Comparison of ENCODE assay signal across 9 mouse cellular contexts in genomic region chr3:127123376-127123775, GRCm38 (mm10).
DNase-seq lines count a peak whose midpoint lies in the region; ATAC-seq lines count a peak whose summit lies in the region.
"Had no signal": no experiment of that assay in that cellular context is flagged by ENCODE, and none has a peak within 500 bp of the region (broad histone marks: within the 10 kb centered on the region; RNA-seq: fewer than 3 reads in every experiment).

No protein-coding gene starts in this region.

- no peaks in the 10 kb centered on the region for H3K27me3 ChIP-seq in midbrain, embryonic 10.5 days (ENCODE audit: low read depth, poor library complexity, severe bottlenecking)
- H3K27me3 ChIP-seq in midbrain, embryonic 16.5 days (ENCODE audit: control insufficient read depth, insufficient read depth, low read depth, low read length), result no peaks in the 10 kb centered on the region
- no peaks in the 10 kb centered on the region for H3K27me3 ChIP-seq in heart, embryonic 13.5 days (replicated peaks)
- no peaks in the 10 kb centered on the region for H3K27me3 ChIP-seq in stomach, embryonic 16.5 days (ENCODE audit: control insufficient read depth, insufficient read depth, low read length)

- no peak overlapping the region for H3K9ac ChIP-seq in midbrain, embryonic 16.5 days (ENCODE audit: low read depth, low read length)
- peak overlapping the region; percentile 81 for H3K9ac ChIP-seq in heart, embryonic 13.5 days
- peak overlapping the region; percentile 48; the same call in 1 of the 2 replicates for H3K9ac ChIP-seq in stomach, embryonic 16.5 days (ENCODE audit: low read length)

- ATAC-seq in midbrain, embryonic 16.5 days, result no peak
- no peak for ATAC-seq in heart, embryonic 13.5 days (ENCODE audit: extremely low read depth, insufficient number of reproducible peaks, low FRiP score, low TSS enrichment)
- ATAC-seq in stomach, embryonic 16.5 days (ENCODE audit: insufficient read depth, low FRiP score), result peak; percentile 39; the same call in 1 of the 2 replicates

- H3K4me2 ChIP-seq in midbrain, embryonic 16.5 days (ENCODE audit: low read length), result no peak overlapping the region
- H3K4me2 ChIP-seq in heart, embryonic 13.5 days, result peak overlapping the region; percentile 72
- H3K4me2 ChIP-seq in stomach, embryonic 16.5 days (ENCODE audit: low read depth, low read length), result peak overlapping the region; percentile 35

- H3K27ac ChIP-seq in midbrain, embryonic 10.5 days (replicated peaks), result no peak overlapping the region
- H3K27ac ChIP-seq in midbrain, embryonic 16.5 days (ENCODE audit: low read length), result no peak overlapping the region
- H3K27ac ChIP-seq in heart, embryonic 13.5 days (replicated peaks), result peak overlapping the region; percentile 95
- H3K27ac ChIP-seq in stomach, embryonic 16.5 days (ENCODE audit: low read length), result no peak overlapping the region; the same call in 1 of the 2 replicates

- no peaks in the 10 kb centered on the region for H3K36me3 ChIP-seq in midbrain, embryonic 10.5 days
- no peaks in the 10 kb centered on the region for H3K36me3 ChIP-seq in midbrain, embryonic 16.5 days (ENCODE audit: control insufficient read depth, insufficient read depth, low read length)
- no peaks in the 10 kb centered on the region for H3K36me3 ChIP-seq in heart, embryonic 13.5 days
- H3K36me3 ChIP-seq in stomach, embryonic 16.5 days (ENCODE audit: control insufficient read depth, insufficient read depth, low read length), result no peaks in the 10 kb centered on the region

- DNase-seq in midbrain, embryonic 10.5 days (ENCODE audit: low spot score), result peak; percentile 12
- peak; percentile 19 to 32 for DNase-seq in kidney, postnatal 4 days
- no peak for DNase-seq in thymus, postnatal 36 days
- no peak for DNase-seq in c-Kit-positive CD71-positive TER-119-positive erythroid progenitor cells, embryonic 14.5 days (ENCODE audit: low spot score)
- no peak for DNase-seq in layer of hippocampus, postnatal 36 days

- peaks cover 21% of the 10 kb centered on the region for H3K4me1 ChIP-seq in midbrain, embryonic 10.5 days
- H3K4me1 ChIP-seq in midbrain, embryonic 16.5 days (ENCODE audit: control insufficient read depth, insufficient read depth, low read length), result peaks cover 15% of the 10 kb centered on the region
- H3K4me1 ChIP-seq in heart, embryonic 13.5 days, result peaks cover 31% of the 10 kb centered on the region
- peaks cover 17% of the 10 kb centered on the region for H3K4me1 ChIP-seq in stomach, embryonic 16.5 days (ENCODE audit: control insufficient read depth, insufficient read depth, low read length)

- H3K4me3 ChIP-seq in midbrain, embryonic 10.5 days, result no peak overlapping the region
- H3K4me3 ChIP-seq in midbrain, embryonic 16.5 days (ENCODE audit: low read depth, low read length), result no peak overlapping the region
- H3K4me3 ChIP-seq in heart, embryonic 13.5 days, result peak overlapping the region; percentile 50
- H3K4me3 ChIP-seq in stomach, embryonic 16.5 days (replicated peaks; ENCODE audit: low read length), result peak overlapping the region; percentile 5; the same call in 1 of the 2 replicates
- H3K4me3 ChIP-seq: erythroblast, embryonic 14.5 days had no signal

- WGBS in midbrain, embryonic 10.5 days, result 63% methylated on average over 8 of the region's 8 CpGs
- 51% methylated on average over 8 of the region's 8 CpGs for WGBS in midbrain, embryonic 16.5 days
- WGBS in heart, embryonic 13.5 days, result 15% methylated on average over 8 of the region's 8 CpGs
- WGBS in stomach, embryonic 16.5 days, result 17% methylated on average over 8 of the region's 8 CpGs

- no peaks in the 10 kb centered on the region for H3K9me3 ChIP-seq in midbrain, embryonic 10.5 days (replicated peaks)
- H3K9me3 ChIP-seq in midbrain, embryonic 16.5 days (replicated peaks; ENCODE audit: control insufficient read depth, low read length, poor library complexity, severe bottlenecking), result no peaks in the 10 kb centered on the region
- no peaks in the 10 kb centered on the region for H3K9me3 ChIP-seq in heart, embryonic 13.5 days
- H3K9me3 ChIP-seq in stomach, embryonic 16.5 days (replicated peaks; ENCODE audit: control insufficient read depth, low read length), result no peaks in the 10 kb centered on the region

Comparison
In these comparisons a context has a peak if more than half of its experiments do, and no peak if none do; other contexts are left out.
1. DNase-seq: peak in midbrain, embryonic 10.5 days (single experiment) and kidney, postnatal 4 days (2 of 2); none in thymus, postnatal 36 days (0 of 2), c-Kit-positive CD71-positive TER-119-positive erythroid progenitor cells, embryonic 14.5 days (single experiment) and layer of hippocampus, postnatal 36 days (0 of 2).
2. H3K4me3 ChIP-seq: peak in heart, embryonic 13.5 days (single experiment) and stomach, embryonic 16.5 days (single experiment); none in midbrain, embryonic 10.5 days (single experiment) and midbrain, embryonic 16.5 days (single experiment).